Mouse (Mus musculus): ENCODE data around the gene Zfp982. TPM values are rescaled to one million over a fixed set of nuclear protein-coding genes. Genes with fewer than 3 reads are reported as not detected.
"Not testable (repeated sequence)": the region's sequence is repeated elsewhere in the genome, so short reads cannot be mapped to it uniquely, and the experiment has no call there.

The Zfp982 gene
- total RNA-seq (2021), result 1 to 10 TPM; 2.3 to 2.9 TPM
- long read RNA-seq, partial matches to known transcripts, result 0 of 1 reads
- long read RNA-seq, other reads (novel, unspliced or antisense), result 1 of 1 reads

GRCm38 (mm10) chr4:147492117-147492516 is at the start of gene Zfp982:
Zfp982 (plus strand) TSS chr4:147492417.
- not testable (repeated sequence) for DNase-seq (ENCODE audit: low spot score in 2 of 2)

GRCm38 (mm10) chr4:147442649-147443553 is 49.3 kb upstream of the Zfp982 start:
- not testable (repeated sequence) for DNase-seq (ENCODE audit: low spot score in 2 of 2)

- not testable (repeated sequence) for DNase-seq (ENCODE audit: low spot score in 2 of 2)
These were observed 48.7 kb upstream of the Zfp982 start for GRCm38 (mm10) chr4:147443554-147443927.

- not testable (repeated sequence) for DNase-seq (ENCODE audit: low spot score in 2 of 2)
These were observed 46.8 kb upstream of the Zfp982 start for GRCm38 (mm10) chr4:147445371-147445770.

- no peak for DNase-seq (ENCODE audit: low spot score in 2 of 2)
These were observed 43.9 kb upstream of the Zfp982 start for GRCm38 (mm10) chr4:147448358-147448757.

- DNase-seq (ENCODE audit: low spot score in 2 of 2), result no peak
These were observed 43.1 kb upstream of the Zfp982 start for GRCm38 (mm10) chr4:147449099-147449581.

- not testable (repeated sequence) for DNase-seq (ENCODE audit: low spot score in 2 of 2)
These were observed 42.2 kb upstream of the Zfp982 start for GRCm38 (mm10) chr4:147449986-147450385.

- DNase-seq (ENCODE audit: low spot score in 2 of 2), result not testable (repeated sequence)
These were observed 25.0 kb upstream of the Zfp982 start for GRCm38 (mm10) chr4:147467207-147467606.

- not testable (repeated sequence) for DNase-seq (ENCODE audit: low spot score in 2 of 2)
These were observed 6.8 kb downstream of the Zfp982 start for GRCm38 (mm10) chr4:147498772-147499613.

GRCm38 (mm10) chr4:147509174-147509573 is 17.0 kb downstream of the Zfp982 start:
- DNase-seq (ENCODE audit: low spot score in 2 of 2), result no peak

- DNase-seq (ENCODE audit: low spot score in 2 of 2), result peak in 1 of 2 experiments; percentile 6
These were observed 26.8 kb downstream of the Zfp982 start for GRCm38 (mm10) chr4:147518981-147519380.

GRCm38 (mm10) chr4:147520100-147520499 is 27.9 kb downstream of the Zfp982 start:
- DNase-seq (ENCODE audit: low spot score in 2 of 2), result no peak

GRCm38 (mm10) chr4:147525125-147525524 is 32.9 kb downstream of the Zfp982 start:
- DNase-seq (ENCODE audit: low spot score in 2 of 2), result no peak

GRCm38 (mm10) chr4:147530366-147530765 is 38.1 kb downstream of the Zfp982 start:
- no peak for DNase-seq (ENCODE audit: low spot score in 2 of 2)

GRCm38 (mm10) chr4:147535916-147536315 is 43.7 kb downstream of the Zfp982 start:
- not testable (repeated sequence) for DNase-seq (ENCODE audit: low spot score in 2 of 2)

- DNase-seq (ENCODE audit: low spot score in 2 of 2), result no peak
These were observed 45.5 kb downstream of the Zfp982 start for GRCm38 (mm10) chr4:147537702-147538101.

- not testable (repeated sequence) for DNase-seq (ENCODE audit: low spot score in 2 of 2)
These were observed 47.7 kb downstream of the Zfp982 start, which contains the start of gene Gm16503 for GRCm38 (mm10) chr4:147539918-147540317. Gm16503 (plus strand) TSS chr4:147540218.

- DNase-seq (ENCODE audit: low spot score in 2 of 2), result no peak
These were observed 48.9 kb downstream of the Zfp982 start for GRCm38 (mm10) chr4:147541105-147541504.

GRCm38 (mm10) chr4:147553071-147553470 is 60.9 kb downstream of the Zfp982 start, which contains the start of gene Zfp985:
Zfp985 (plus strand) TSS chr4:147553277.
- not testable (repeated sequence) for DNase-seq (ENCODE audit: low spot score in 2 of 2)

GRCm38 (mm10) chr4:147554361-147554760 is 62.1 kb downstream of the Zfp982 start:
- not testable (repeated sequence) for DNase-seq (ENCODE audit: low spot score in 2 of 2)

GRCm38 (mm10) chr4:147556921-147557320 is 64.7 kb downstream of the Zfp982 start:
- not testable (repeated sequence) for DNase-seq (ENCODE audit: low spot score in 2 of 2)

Data from layer of hippocampus, adult 18-20 months (tissue).